Mouse (Mus musculus): ENCODE results near the gene Ccdc157. TPM values are rescaled to one million over a fixed set of nuclear protein-coding genes. Genes with fewer than 3 reads are reported as not detected.
"Not testable (repeated sequence)": the region's sequence is repeated elsewhere in the genome, so short reads cannot be mapped to it uniquely, and the experiment has no call there.

Ccdc157 gene
- total RNA-seq, 2 experiments from 2014 or later = 12.2 to 12.8 TPM

DNA sequence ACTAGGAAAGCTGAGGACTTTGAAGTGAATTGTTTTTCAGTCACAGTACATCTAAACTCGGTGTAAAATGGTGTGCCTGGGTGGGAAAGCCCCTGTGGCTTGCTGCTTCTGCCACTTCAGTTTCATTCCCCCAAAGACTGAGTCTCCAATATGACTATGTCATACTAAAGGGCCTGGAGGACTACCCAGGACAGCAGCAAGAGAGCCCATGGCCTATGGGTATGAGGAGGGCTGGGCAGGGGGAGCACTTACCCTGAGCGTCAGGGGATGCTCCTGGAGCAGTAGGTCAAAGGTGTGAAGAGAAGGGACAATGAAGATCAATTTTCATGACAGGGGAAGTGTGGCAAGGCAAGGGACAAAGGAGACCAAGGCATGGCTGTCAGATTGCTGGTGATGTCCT is 21.1 kb downstream of the Ccdc157 start:
- Histone ChIP-seq H3K4me3 (no peak overlapping the region), H3K27ac (no peak overlapping the region)
- TF ChIP-seq CTCF (conservative IDR thresholded peaks at IDR 0.05) = no peak
- DNase-seq (ENCODE audit: low spot score in 2 of 2) = no peak

DNA sequence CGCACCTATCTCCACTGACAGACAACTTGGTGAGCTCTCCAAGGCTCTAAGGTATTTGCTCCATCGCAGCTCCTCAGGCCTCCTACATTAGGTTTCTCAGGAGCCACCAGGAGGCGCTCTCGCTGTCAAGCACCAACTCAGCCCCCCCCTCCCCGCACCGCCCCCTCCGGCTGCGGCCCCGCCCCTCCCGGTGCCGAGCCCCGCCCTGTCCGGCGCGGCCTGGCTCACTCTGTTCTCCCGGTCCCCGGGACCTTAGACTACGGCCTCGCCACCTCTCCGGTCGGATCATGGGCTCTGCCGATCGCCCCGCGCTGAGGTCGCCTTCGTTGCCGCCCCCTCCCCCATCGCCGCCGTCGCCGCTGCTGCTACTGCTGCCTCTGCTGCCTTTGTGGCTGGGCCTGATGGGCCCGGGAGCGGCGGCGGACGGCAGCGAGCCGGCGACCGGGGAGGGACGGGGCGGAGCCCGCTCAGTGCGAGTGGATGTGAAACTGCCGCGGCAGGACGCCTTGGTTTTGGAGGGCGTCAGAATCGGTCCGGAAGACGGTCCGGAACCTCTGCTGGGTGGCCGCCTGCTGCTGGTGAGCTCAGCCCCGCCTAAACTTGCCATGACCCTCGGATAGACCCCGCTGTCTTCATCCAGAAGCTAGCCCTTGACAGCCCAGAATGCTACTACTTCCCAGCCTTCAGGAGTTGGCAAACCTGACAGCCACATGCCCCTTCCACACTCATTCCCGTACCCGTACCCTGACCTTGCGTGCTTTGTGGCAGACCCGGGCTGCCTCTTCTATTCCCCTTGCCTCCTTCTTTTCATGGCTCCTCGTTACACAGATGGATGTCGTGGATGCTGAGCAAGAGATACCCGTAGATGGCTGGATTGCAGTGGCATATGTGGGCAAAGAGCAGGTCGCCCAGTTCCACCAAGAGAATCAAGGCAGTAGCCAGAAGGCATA is 24.8 kb downstream of the Ccdc157 start, which contains the start of gene Rnf215:
Rnf215 (plus strand) TSS at position 217 of the 950 bp plus-strand sequence.
- H3K4me3 ChIP-seq = peak within 1 kb of the TSS; percentile 98
- peak within 1 kb of the TSS; percentile 98 for H3K27ac ChIP-seq
- DNase-seq (ENCODE audit: low spot score in 2 of 2) = peak; percentile 81 to 88
- peak; percentile 89 for TF ChIP-seq CTCF (conservative IDR thresholded peaks at IDR 0.05)

DNA sequence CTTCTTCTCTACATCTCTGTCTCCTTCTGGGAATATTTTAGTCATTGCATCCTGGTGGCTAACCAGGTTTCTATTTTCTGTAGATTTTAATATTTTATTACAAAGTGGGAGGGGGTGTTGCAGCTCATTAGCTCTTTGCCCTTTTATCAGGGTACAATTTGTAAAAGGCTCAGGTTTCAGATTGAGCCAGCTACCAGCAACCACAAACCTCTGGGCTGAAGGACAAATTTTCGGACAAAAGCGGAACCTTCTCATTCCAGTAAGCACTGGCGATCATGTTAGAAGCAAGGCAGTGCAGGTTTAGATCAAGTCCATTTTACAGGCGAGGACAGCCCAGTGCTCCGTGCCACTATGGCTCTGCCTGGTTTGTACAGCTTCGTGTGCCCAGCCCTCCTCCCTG is 25.7 kb downstream of the Ccdc157 start:
- H3K27ac ChIP-seq = peak overlapping the region; percentile 98
- TF ChIP-seq CTCF (conservative IDR thresholded peaks at IDR 0.05) = no peak
- no peak for DNase-seq (ENCODE audit: low spot score in 2 of 2)
- H3K4me3 ChIP-seq = peak overlapping the region; percentile 98

DNA sequence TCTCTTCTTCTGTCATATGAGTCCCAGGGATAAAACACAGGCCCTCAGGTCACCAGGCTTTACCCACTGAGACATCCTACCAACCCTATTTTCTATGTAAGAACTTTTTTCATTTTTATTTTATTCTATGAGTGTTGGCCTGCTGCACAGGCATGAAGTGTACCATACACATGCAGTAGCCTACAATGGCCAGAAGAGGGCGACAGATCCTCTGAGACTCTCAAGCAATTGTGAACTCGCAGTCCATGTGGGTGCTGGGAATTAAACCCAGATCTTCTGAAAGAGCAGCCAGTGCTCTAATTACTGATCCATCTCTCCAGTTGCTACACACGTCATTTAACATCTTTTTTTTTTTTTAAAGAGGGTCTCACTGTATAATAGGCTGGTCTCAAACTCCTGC is 26.6 kb downstream of the Ccdc157 start:
- Histone ChIP-seq H3K27ac (no peak overlapping the region), H3K4me3 (no peak overlapping the region)
- TF ChIP-seq CTCF (conservative IDR thresholded peaks at IDR 0.05) = peak; percentile 77
- no peak for DNase-seq (ENCODE audit: low spot score in 2 of 2)

DNA sequence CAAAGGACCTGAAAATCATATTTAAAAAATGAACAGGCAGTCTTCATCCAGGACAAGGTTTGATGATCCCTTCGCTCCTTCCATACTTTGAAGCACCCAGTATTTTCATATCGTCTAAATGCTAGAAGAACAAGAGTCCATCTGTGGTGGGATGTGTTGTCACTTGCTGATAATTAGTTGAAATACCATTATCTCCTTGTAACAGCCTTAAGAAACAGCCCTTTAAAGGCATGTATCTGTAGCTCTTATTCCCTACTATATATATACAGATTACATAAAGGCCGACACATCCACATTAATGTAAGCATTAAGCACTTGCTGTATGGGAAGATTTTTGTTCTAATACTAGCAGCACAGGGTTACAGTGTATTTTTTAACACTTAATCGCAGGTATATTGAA is 31.6 kb downstream of the Ccdc157 start:
- H3K4me3 ChIP-seq; H3K27ac ChIP-seq; DNase-seq (ENCODE audit: low spot score in 2 of 2): not testable (repeated sequence)

DNA sequence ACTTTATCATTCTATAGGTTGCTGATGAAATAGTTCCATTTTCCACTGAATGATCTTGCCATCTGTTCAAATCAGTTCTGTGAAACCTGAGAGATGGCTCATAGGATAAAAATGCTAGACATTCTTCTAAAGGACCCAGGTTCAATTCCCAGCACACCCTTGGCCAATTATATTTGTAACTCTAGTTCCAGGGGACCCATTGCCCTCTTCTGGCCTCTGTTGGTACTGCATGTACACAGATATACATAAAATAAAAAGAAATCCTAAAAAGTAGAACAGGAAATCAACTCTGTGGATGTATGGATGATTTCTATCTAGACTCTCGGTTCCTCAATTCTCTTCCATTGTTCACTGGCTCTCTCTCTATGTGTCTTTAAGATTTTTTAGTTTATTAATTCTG is 33.0 kb downstream of the Ccdc157 start:
- no peak for DNase-seq (ENCODE audit: low spot score in 2 of 2)
- Histone ChIP-seq H3K4me3 (no peak overlapping the region), H3K27ac (no peak overlapping the region)
- peak; percentile 57 for TF ChIP-seq CTCF (conservative IDR thresholded peaks at IDR 0.05)

DNA sequence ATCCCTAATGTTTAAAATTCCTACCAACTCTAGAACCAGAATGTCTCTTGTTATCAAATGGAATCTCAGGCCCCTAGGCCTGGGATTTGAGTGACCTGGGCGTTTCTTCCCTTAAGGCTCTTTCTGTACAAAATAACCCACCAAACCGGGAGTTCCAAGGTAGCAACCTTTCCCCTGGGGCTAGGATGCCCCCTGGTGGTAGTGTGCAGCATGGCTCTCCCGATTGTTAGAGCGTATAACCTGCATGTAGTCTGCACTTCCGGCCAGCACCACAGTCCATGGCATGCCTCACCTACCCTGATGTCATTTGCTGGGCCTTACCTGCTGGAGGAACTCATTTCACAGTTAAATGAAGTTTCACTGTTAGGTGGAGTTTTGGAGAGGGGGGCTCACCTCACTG is 36.2 kb downstream of the Ccdc157 start:
- TF ChIP-seq CTCF (conservative IDR thresholded peaks at IDR 0.05) = peak; percentile 91
- DNase-seq (ENCODE audit: low spot score in 2 of 2) = peak in 1 of 2 experiments; percentile 73

DNA sequence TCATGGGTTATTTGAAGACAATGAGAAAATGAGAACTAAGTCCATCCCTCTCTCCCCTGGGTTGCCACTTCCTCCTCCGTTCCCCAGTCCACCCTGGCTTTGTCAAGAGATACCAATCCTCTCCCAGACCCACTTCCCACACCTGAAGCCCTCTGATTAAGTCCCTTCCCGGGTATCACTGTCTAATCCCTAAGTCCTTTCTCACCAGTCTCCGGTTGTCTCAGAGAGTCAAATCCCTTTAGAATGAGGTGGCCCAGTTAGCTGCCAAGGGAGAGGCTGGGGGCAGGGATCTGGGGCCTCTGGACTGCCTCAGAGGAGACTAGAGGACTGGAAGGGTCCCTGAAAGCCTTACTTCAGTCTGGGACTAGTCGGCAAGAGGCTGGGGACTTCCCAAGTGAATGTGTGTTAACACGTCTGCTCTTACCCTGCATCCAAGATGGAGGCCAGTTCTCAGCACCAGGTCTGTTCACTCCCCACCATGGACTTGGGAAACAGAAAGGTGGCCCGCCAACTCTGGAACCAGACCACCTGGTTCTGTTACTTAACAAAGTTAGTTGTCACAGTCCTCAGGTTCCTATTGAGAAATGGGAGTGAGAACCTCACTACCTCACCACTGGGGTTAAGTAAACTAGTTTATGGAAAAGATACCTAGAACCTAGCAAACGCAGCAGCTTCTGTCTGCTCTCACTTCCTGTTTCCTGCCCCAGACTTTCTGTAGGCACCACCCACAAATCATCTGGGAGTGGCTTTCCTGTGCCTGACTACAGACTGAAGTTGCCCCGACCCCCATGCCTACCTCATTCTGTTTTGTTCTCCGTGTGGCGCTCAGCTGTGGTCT is 37.1 kb downstream of the Ccdc157 start, which contains the start of gene Sec14l2:
Sec14l2 (minus strand) TSS at position 674 of the 838 bp plus-strand sequence.
- H3K27ac ChIP-seq = no peak within 1 kb of the TSS
- no peak within 1 kb of the TSS for H3K4me3 ChIP-seq
- TF ChIP-seq CTCF (conservative IDR thresholded peaks at IDR 0.05) = no peak
- no peak for DNase-seq (ENCODE audit: low spot score in 2 of 2)

More for the DNA sequence above, 36.2 kb downstream of the Ccdc157 start:
- Histone ChIP-seq H3K4me3 (no peak overlapping the region), H3K27ac (no peak overlapping the region)

DNA sequence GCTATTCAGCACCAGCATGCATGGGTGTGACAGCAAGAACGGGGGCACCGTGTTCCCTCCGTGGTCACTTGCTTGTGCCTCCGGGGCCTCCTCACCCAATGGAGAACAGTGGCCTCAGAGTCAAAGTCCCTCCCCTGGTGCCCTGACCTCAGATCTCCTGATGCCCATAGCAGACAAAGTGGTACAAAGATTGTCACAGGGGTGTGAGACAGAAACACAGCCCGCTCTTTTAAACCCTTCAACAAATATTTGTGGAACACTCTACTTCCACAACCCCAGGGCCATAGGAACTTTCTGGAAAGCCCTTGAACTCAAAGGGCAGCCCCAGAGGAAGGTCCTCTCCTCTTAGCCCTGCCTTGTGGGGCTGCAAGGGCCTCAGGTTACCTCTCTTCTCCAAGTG is 37.9 kb downstream of the Ccdc157 start:
- Histone ChIP-seq H3K4me3 (no peak overlapping the region), H3K27ac (no peak overlapping the region)
- TF ChIP-seq CTCF (conservative IDR thresholded peaks at IDR 0.05) = no peak
- DNase-seq (ENCODE audit: low spot score in 2 of 2) = no peak

DNA sequence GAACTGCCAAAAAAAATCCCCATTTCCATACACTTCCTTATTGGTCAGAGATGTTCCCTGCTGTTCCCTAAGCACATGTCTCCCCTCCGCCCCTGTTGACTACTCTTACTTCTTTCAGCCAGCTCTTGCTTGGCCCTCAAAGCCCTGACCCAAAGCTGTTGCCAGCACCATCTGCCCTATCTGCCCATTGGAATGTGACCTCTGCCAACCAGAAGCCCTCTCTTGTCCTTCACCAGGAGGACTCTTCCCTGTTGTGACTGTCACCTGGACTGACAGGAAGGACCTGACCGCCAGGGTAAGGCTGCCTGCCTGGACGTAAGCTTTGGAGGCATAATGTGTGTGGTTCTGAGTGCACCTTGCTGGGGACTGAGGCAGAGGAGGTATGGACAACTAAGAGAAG is 38.4 kb downstream of the Ccdc157 start:
- no peak for TF ChIP-seq CTCF (conservative IDR thresholded peaks at IDR 0.05)
- H3K4me3 ChIP-seq = no peak overlapping the region
- no peak for DNase-seq (ENCODE audit: low spot score in 2 of 2)
- H3K27ac ChIP-seq = no peak overlapping the region

DNA sequence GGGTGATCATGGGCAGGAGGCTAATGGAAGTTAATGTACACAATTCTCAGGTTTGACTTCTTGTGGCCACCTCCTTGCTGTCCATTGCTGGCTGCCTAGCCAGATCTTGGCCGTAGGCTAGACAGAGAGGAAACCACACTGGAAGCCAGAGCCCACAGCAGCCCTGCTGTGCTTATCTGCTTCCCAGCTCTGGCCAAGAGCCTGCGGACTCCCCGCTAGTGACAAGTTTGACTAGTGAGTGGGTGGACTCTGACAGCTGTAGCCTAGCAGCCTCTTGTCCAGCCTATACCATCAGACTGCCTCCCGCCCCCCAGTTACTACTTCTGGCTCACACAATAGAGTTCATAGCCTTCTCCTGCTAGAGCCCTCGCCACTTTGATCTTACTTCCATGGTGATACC is 40.5 kb downstream of the Ccdc157 start:
- TF ChIP-seq CTCF (conservative IDR thresholded peaks at IDR 0.05) = no peak
- H3K4me3 ChIP-seq = no peak overlapping the region

DNA sequence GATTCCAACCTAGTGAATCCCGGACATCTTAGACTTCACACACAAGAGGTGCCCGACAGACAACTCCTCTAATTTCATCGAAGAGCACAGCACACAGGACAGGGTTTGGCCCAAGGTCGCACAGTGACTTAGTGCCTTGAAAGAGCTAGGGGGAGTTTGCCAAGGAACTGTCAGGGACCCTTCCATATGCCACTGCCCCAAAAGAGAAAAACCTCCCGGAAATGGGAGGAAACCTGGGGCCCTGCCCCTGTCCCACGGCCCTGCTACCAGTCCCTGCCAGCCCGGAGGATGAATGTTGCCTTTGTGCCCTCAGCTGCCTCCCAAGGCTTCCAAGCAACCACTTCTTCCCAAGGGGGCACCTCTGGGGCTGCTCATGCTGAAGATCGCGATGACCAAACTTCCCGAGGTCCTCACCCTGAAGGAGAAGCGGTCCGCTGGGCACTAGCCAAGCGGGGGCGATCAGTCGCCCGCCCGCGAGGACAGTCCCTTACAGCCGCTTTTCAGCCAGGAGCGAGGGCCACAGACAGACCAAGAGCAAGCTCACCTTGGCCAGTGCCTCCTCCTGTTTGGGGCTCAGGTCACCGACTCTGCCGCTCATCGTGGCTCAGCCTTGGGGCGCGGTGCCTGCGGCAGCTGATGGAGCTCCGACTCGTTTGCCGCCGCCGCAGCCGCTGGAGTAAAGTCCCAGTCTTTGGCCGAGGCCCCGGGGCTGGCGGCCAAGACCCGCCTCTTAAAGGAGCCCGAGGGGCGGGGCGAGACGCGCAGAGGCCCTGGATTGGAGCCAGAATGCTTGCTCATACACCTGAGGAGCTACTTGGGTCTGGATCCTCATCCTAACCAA is 41.8 kb downstream of the Ccdc157 start:
- DNase-seq (ENCODE audit: low spot score in 2 of 2) = peak; percentile 71 to 75
- H3K27ac ChIP-seq = peak overlapping the region; percentile 99
- TF ChIP-seq CTCF (conservative IDR thresholded peaks at IDR 0.05) = no peak
- H3K4me3 ChIP-seq = peak overlapping the region; percentile 93

More for the DNA sequence above, 40.5 kb downstream of the Ccdc157 start:
- no peak for DNase-seq (ENCODE audit: low spot score in 2 of 2)
- H3K27ac ChIP-seq = no peak overlapping the region

All from layer of hippocampus, adult 2 months (tissue).